Mouse (Mus musculus) limb, embryonic 14.5 days (tissue): ENCODE measurements around the gene Smad3. TPM values are rescaled to one million over a fixed set of nuclear protein-coding genes. Genes with fewer than 3 reads are reported as not detected.

Experiments used
- ATAC-seq: fragments of 200-750 bp; cut with Nextera tagmentation; 2 replicates; pipeline ENCODE4 v1.8.0; 2017; ENCODE audit warnings: low read depth, moderate number of reproducible peaks, moderate TSS enrichment; ENCODE audit not compliant: low FRiP score
- DNase-seq: peaks from one replicate; pipeline ENCODE4 v3.0.0-alpha.2; 2015; ENCODE audit warnings: low spot score
- H3K27ac ChIP-seq: fragments of 300-500 bp; sonication (generic); replicated peaks from 2 replicates; pipeline ENCODE4 v1.5.1; 2014; ENCODE audit warnings: low read depth, mild to moderate bottlenecking, low read length, moderate library complexity, mixed read lengths
- H3K27me3 ChIP-seq: fragments of 300-500 bp; sonication (generic); 2 replicates; pipeline ENCODE4 v1.6.1; 2014; ENCODE audit warnings: low read length, mixed read lengths; ENCODE audit not compliant: control insufficient read depth, insufficient read depth
- H3K36me3 ChIP-seq: fragments of 300-500 bp; sonication (generic); 2 replicates; pipeline ENCODE4 v1.6.1; 2014; ENCODE audit warnings: mild to moderate bottlenecking, low read length, moderate library complexity, mixed read lengths; ENCODE audit not compliant: control insufficient read depth, insufficient read depth
- H3K4me1 ChIP-seq: fragments of 300-500 bp; sonication (generic); 2 replicates; pipeline ENCODE4 v1.6.1; 2014; ENCODE audit warnings: antibody characterized with exemption, low read length, mixed read lengths; ENCODE audit not compliant: control insufficient read depth, insufficient read depth
- H3K4me2 ChIP-seq: fragments of 300-500 bp; sonication (generic); replicated peaks from 2 replicates; pipeline ENCODE4 v1.6.1; 2014; ENCODE audit warnings: low read depth, mild to moderate bottlenecking, low read length, moderate library complexity; ENCODE audit not compliant: severe bottlenecking
- H3K4me3 ChIP-seq: fragments of 300-500 bp; sonication (generic); replicated peaks from 2 replicates; pipeline ENCODE4 v1.5.1; 2014; ENCODE audit warnings: low read length
- H3K9ac ChIP-seq: fragments of 300-500 bp; sonication (generic); 2 replicates; pipeline ENCODE4 v1.6.1; 2014; ENCODE audit warnings: mild to moderate bottlenecking, low read depth, low read length, moderate library complexity; ENCODE audit not compliant: severe bottlenecking
- H3K9me3 ChIP-seq: fragments of 300-500 bp; sonication (generic); 2 replicates; pipeline ENCODE4 v1.6.1; 2016; ENCODE audit warnings: low read length; ENCODE audit not compliant: control insufficient read depth
- POLR2A ChIP-seq: fragments of 200-500 bp; IDR thresholded peaks from 2 replicates; pipeline ENCODE4 v1.8.0; 2012; ENCODE audit warnings: inconsistent platforms, mild to moderate bottlenecking, moderate library complexity, borderline replicate concordance; ENCODE audit not compliant: insufficient read depth, insufficient read length; ENCODE audit errors: extremely low read depth
- WGBS: fragments of 180-500 bp; shearing (Covaris S2); extraction: QIAGEN DNeasy Blood & Tissue Kit; methylation state at CpG from one replicate; pipeline ENCODE4 v1.1.7; 2014; 5-methylcytosine and 5-hydroxymethylcytosine counted together
- polyA plus RNA-seq, 2 experiments: library from polyadenylated mRNA; depleted of rRNA in 1 of 2; stranded (reverse) in 1 of 2; unstranded in 1 of 2; fragments of >200 nt; fragmentation: Nextera tagmentation in 1 of 2; extraction: Ambion mirVana in 1 of 2; gene quantifications; 2 replicates each; pipeline versions ENCODE4 v1.2.1 to v1.2.3; 2012 to 2014

The Smad3 gene
- polyA plus RNA-seq, 2 experiments, result 25.1 to 50.9 TPM

- Histone ChIP-seq H3K4me1 (peaks cover 52% of the 10 kb centered on the region), H3K27ac (no peak overlapping the region; the same call in 1 of the 2 replicates), H3K27me3 (no peaks in the 10 kb centered on the region), H3K4me2 (no peak overlapping the region), H3K9ac (no peak overlapping the region), H3K4me3 (no peak overlapping the region), H3K9me3 (no peaks in the 10 kb centered on the region), H3K36me3 (no peaks in the 10 kb centered on the region; the same call in 1 of the 2 replicates)
- TF ChIP-seq POLR2A, result no peak
- 92% methylated on average over 7 of the region's 7 CpGs for WGBS
- ATAC-seq (no peak), DNase-seq (no peak)
Measured at GRCm38 (mm10) chr9:63732700-63733099, 25.1 kb downstream of the Smad3 start.

GRCm38 (mm10) chr9:63731114-63731828, 26.5 kb downstream of the Smad3 start:
- no peaks in the 10 kb centered on the region for H3K27me3 ChIP-seq
- ATAC-seq (no peak), DNase-seq (no peak)
- H3K27ac ChIP-seq, result no peak overlapping the region
- no peak for TF ChIP-seq POLR2A
- no peaks in the 10 kb centered on the region; the same call in 1 of the 2 replicates for H3K36me3 ChIP-seq
- 82% methylated on average over 9 of the region's 9 CpGs for WGBS
- H3K9ac ChIP-seq, result no peak overlapping the region
- peaks cover 51% of the 10 kb centered on the region for H3K4me1 ChIP-seq
- no peak overlapping the region for H3K4me3 ChIP-seq
- no peaks in the 10 kb centered on the region for H3K9me3 ChIP-seq
- no peak overlapping the region for H3K4me2 ChIP-seq

- Histone ChIP-seq H3K9ac (no peak overlapping the region), H3K4me2 (no peak overlapping the region), H3K9me3 (no peaks in the 10 kb centered on the region), H3K36me3 (peaks cover 7% of the 10 kb centered on the region), H3K27ac (no peak overlapping the region), H3K27me3 (no peaks in the 10 kb centered on the region), H3K4me1 (peaks cover 33% of the 10 kb centered on the region), H3K4me3 (no peak overlapping the region)
- TF ChIP-seq POLR2A, result no peak
- DNase-seq (no peak), ATAC-seq (no peak)
- 75% methylated on average over 10 of the region's 10 CpGs for WGBS
Measured at GRCm38 (mm10) chr9:63728969-63729368, 28.8 kb downstream of the Smad3 start.

GRCm38 (mm10) chr9:63727070-63727469, 30.7 kb downstream of the Smad3 start:
- Histone ChIP-seq H3K9ac (no peak overlapping the region), H3K9me3 (no peaks in the 10 kb centered on the region), H3K27me3 (no peaks in the 10 kb centered on the region), H3K27ac (no peak overlapping the region), H3K4me3 (no peak overlapping the region), H3K4me1 (peaks cover 31% of the 10 kb centered on the region), H3K4me2 (no peak overlapping the region), H3K36me3 (peaks cover 7% of the 10 kb centered on the region; the same call in 1 of the 2 replicates)
- TF ChIP-seq POLR2A, result no peak
- ATAC-seq, result no peak
- WGBS, result 95% methylated on average over 6 of the region's 6 CpGs
- no peak for DNase-seq

- DNase-seq (peak; percentile 56), ATAC-seq (peak; percentile 64)
- WGBS, result 43% methylated on average over 13 of the region's 13 CpGs
- Histone ChIP-seq H3K27me3 (no peaks in the 10 kb centered on the region), H3K4me1 (peaks cover 29% of the 10 kb centered on the region), H3K4me2 (no peak overlapping the region), H3K27ac (no peak overlapping the region), H3K4me3 (no peak overlapping the region), H3K9ac (no peak overlapping the region), H3K9me3 (no peaks in the 10 kb centered on the region), H3K36me3 (peaks cover 7% of the 10 kb centered on the region; the same call in 1 of the 2 replicates)
- no peak for TF ChIP-seq POLR2A
Measured at GRCm38 (mm10) chr9:63726088-63727010, 31.4 kb downstream of the Smad3 start.
